Mouse (Mus musculus) limb, embryonic 12.5 days (tissue): ENCODE data around the gene Plaur. TPM values are rescaled to one million over a fixed set of nuclear protein-coding genes. Genes with fewer than 3 reads are reported as not detected.
A peak's percentile ranks its signal among the peaks of the same experiment; 100 is the strongest.

Experiments used
- ATAC-seq: fragments of 200-750 bp; cut with Nextera tagmentation; 2 replicates; pipeline ENCODE4 v1.8.0; 2017; ENCODE audit warnings: low read depth, moderate TSS enrichment; ENCODE audit not compliant: insufficient number of reproducible peaks, insufficient read depth, low FRiP score, low TSS enrichment
- H3K27ac ChIP-seq: fragments of 300-500 bp; sonication (generic); 2 replicates; pipeline ENCODE4 v1.5.1; 2016; ENCODE audit warnings: mild to moderate bottlenecking, moderate library complexity
- H3K27me3 ChIP-seq: fragments of 300-500 bp; sonication (generic); 2 replicates; pipeline ENCODE4 v1.6.1; 2016; ENCODE audit warnings: mild to moderate bottlenecking, moderate library complexity
- H3K36me3 ChIP-seq: fragments of 300-500 bp; sonication (generic); 2 replicates; pipeline ENCODE4 v1.6.1; 2016; ENCODE audit warnings: mild to moderate bottlenecking, moderate library complexity
- H3K4me1 ChIP-seq: fragments of 300-500 bp; sonication (generic); replicated peaks from 2 replicates; pipeline ENCODE4 v1.6.1; 2016
- H3K4me2 ChIP-seq: fragments of 300-500 bp; sonication (generic); 2 replicates; pipeline ENCODE4 v1.6.1; 2016; ENCODE audit warnings: mild to moderate bottlenecking, moderate library complexity
- H3K4me3 ChIP-seq: fragments of 300-500 bp; sonication (generic); replicated peaks from 2 replicates; pipeline ENCODE4 v1.5.1; 2016; ENCODE audit warnings: mild to moderate bottlenecking
- H3K9ac ChIP-seq: fragments of 300-500 bp; sonication (generic); replicated peaks from 2 replicates; pipeline ENCODE4 v1.6.1; 2016; ENCODE audit warnings: mild to moderate bottlenecking, moderate library complexity
- H3K9me3 ChIP-seq: fragments of 300-500 bp; sonication (generic); 2 replicates; pipeline ENCODE4 v1.6.1; 2016; ENCODE audit warnings: mild to moderate bottlenecking, moderate library complexity
- WGBS: fragments of 180-500 bp; shearing (Covaris S2); methylation state at CpG from one replicate; pipeline ENCODE4 v1.1.7; 2016; 5-methylcytosine and 5-hydroxymethylcytosine counted together
- polyA plus RNA-seq: library from polyadenylated mRNA; unstranded; fragments of >200 nt; fragmentation: Nextera tagmentation; extraction: Ambion mirVana; gene quantifications from 2 replicates; pipeline ENCODE4 v1.2.1, GENCODE M21; 2016

The Plaur gene
- polyA plus RNA-seq: 1.8 and 2.6 TPM in 2 replicates

DNA sequence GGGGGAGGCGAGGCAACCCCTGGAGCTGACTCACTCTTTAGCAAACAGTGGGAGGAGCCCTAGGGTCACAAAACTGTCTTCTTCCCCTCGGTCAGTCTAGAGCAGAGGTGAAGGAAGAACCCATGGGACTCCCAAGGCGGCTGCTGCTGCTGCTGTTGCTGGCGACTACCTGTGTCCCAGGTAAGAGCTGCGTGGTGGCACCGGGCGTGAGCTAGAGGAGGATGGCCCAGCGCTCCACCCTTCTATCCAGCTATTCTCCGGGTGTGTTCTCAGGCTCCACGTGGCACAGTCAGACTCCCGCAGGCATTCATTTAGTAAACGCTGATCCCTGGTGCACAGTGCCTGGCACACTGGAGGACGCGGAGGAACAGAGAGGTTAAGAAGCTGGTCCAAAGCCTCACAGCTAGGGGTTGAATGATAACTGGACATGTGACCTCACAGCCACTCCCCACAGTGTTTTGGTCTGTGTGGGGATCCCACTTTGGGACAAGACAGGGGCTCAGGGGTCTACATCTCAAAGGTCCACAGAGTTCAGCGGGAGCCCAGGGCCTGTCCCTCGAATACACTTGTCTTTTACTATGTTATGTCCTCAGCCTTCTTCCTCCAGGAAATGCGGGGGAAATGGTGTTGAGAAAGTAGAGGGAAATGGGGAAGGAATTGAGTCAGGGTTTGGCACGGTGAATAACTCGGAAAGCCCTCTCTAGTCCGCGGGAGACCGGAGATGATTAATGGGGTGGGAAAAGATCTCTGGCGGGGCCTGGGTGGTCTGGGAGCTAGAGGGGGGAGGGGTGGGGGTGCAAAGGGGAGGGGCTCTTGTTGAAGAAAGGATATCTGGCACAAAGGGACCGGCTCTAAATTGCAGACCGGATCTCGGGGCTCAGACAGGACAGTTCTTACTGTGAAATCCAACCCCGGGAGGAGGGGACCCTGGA lies at the start of gene Plaur:
Gene Plaur, plus strand, starts transcription at position 97 of the 932 bp plus-strand sequence.
- H3K4me2 ChIP-seq: peak within 1 kb of the TSS; percentile 44
- peak within 1 kb of the TSS; percentile 11 for H3K4me3 ChIP-seq

DNA sequence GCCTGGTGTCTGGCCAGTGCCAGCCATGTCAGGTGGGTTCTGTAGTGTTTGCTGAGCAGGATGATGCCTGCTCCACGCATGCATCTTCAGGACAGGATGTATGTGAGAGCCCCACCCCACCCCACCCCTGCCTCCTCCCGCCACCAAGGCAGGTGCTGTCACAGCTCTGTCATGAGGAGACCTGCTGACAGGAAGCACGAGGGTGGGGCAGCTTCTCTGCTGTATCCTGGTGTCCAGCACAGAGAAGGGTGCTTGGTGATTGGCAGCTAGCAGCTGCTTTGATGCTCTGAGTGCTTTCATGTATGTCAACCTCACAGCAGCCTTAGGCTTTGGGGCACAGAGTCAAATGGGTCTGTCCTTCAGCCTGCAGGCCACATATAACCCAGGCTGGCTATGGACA lies 48.7 kb upstream of the Plaur start:
- Histone ChIP-seq H3K4me1 (peaks cover 10% of the 10 kb centered on the region), H3K4me3 (no peak overlapping the region), H3K9me3 (no peaks in the 10 kb centered on the region), H3K4me2 (no peak overlapping the region), H3K36me3 (peaks cover 38% of the 10 kb centered on the region), H3K27me3 (no peaks in the 10 kb centered on the region), H3K27ac (no peak overlapping the region), H3K9ac (no peak overlapping the region)
- WGBS: 86% methylated on average over 3 of the region's 3 CpGs
- no peak for ATAC-seq

More for the DNA sequence above, at the start of gene Plaur:
- WGBS: 5% methylated on average over 26 of the region's 27 CpGs
- H3K4me1 ChIP-seq: peaks cover 13% of the 10 kb centered on the region
- no peaks in the 10 kb centered on the region for H3K36me3 ChIP-seq
- H3K9me3 ChIP-seq: no peaks in the 10 kb centered on the region
- no peak within 1 kb of the TSS for H3K27ac ChIP-seq
- no peak for ATAC-seq
- H3K27me3 ChIP-seq: peaks cover 13% of the 10 kb centered on the region
- H3K9ac ChIP-seq: no peak within 1 kb of the TSS

DNA sequence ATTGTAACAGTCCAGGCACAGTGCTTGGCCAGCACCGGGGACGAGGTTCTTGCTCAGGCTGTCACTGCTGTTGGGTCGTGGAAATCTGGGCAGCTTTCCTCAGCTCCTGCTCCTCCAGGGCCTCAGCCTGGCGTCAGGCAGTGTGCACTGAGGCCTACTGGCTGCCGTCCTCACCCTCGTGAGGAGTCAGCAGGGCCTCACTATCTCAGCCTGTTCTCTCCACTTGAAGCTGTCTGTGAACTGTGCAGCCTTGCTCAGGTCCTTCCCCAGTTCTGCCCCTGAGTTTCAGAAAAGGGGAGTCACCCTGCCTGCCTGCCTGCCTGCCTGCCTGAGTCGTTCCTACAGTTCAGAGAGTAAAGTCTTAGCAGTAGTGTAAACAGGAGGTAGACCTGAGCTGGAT lies 47.0 kb upstream of the Plaur start:
- 79% methylated on average over 7 of the region's 7 CpGs for WGBS

DNA sequence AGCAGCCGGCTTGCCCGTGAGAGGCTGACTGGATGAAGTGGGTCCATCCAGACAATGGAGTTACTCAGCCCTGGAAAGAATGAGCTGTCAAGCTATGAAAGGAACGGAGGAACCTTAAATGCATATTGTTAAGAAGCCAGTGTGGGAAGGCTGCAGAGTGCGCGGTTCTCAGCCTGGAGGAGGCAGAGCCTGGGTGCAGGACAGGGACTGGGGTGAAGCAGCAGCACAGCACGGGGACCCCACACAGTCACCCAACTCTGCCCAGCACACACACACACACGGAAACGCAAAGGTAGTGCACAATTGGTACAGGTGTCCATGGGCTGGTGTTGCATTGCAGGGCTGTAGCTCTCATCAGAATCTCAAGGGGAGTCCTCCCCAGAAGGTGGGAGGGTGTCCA lies 42.7 kb upstream of the Plaur start:
- peaks cover 52% of the 10 kb centered on the region for H3K36me3 ChIP-seq
- WGBS: 91% methylated on average over 8 of the region's 8 CpGs
- no peak overlapping the region for H3K27ac ChIP-seq
- no peaks in the 10 kb centered on the region for H3K9me3 ChIP-seq
- H3K9ac ChIP-seq: no peak overlapping the region
- no peak for ATAC-seq
- no peaks in the 10 kb centered on the region for H3K27me3 ChIP-seq
- H3K4me2 ChIP-seq: no peak overlapping the region
- H3K4me3 ChIP-seq: no peak overlapping the region
- H3K4me1 ChIP-seq: peaks cover 10% of the 10 kb centered on the region

More for the DNA sequence above, 47.0 kb upstream of the Plaur start:
- no peak overlapping the region for H3K4me2 ChIP-seq
- no peak for ATAC-seq
- no peaks in the 10 kb centered on the region for H3K27me3 ChIP-seq
- H3K36me3 ChIP-seq: peaks cover 33% of the 10 kb centered on the region; the same call in 1 of the 2 replicates
- H3K27ac ChIP-seq: no peak overlapping the region
- H3K4me3 ChIP-seq: no peak overlapping the region
- peaks cover 10% of the 10 kb centered on the region for H3K4me1 ChIP-seq
- no peaks in the 10 kb centered on the region for H3K9me3 ChIP-seq
- H3K9ac ChIP-seq: no peak overlapping the region

DNA sequence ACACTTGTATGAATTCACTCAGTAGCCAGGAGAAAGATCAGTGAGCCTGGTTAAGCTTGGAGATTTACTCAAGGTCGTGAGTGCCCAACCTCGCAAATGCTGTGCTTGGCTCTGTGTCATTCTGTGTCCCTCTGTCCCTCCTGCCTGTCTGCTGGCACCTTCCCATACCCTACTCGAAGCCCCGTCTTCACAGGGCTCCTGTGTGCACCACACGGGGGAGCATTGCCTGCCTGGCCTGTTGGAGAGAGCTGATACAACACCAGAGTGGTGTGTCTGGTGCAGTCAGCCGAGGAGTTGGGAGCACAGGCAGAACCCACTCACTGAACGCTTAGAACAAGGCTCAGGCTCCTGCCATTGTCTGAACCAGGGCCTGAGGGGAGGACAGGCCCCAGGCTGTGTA lies 40.6 kb upstream of the Plaur start:
- no peak overlapping the region for H3K4me2 ChIP-seq
- H3K27me3 ChIP-seq: no peaks in the 10 kb centered on the region
- H3K4me3 ChIP-seq: no peak overlapping the region
- H3K4me1 ChIP-seq: peaks cover 9% of the 10 kb centered on the region
- H3K36me3 ChIP-seq: peaks cover 42% of the 10 kb centered on the region
- no peak overlapping the region for H3K27ac ChIP-seq
- H3K9ac ChIP-seq: no peak overlapping the region
- WGBS: 82% methylated on average over 7 of the region's 7 CpGs
- H3K9me3 ChIP-seq: no peaks in the 10 kb centered on the region
- ATAC-seq: no peak

DNA sequence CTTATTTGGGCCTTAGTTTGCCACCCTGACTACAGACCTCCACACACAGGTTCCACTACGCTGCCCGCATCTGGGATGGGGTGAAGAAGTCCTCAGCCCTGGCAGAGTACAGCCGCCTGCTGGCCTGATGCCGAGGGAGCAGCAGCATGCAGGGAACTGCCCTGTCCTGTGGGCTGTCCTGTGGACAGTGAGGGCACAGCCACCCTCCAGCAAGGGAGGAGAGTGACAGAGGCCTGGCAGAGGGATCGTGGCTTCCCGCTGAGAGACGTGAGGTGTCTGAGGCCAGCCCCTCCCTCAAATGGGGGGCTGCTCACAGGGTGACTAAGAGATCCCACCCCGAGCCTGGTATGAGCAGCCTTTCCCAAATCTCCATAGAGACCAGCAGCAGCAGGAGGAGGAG lies 40.0 kb upstream of the Plaur start:
- H3K4me3 ChIP-seq: no peak overlapping the region
- no peaks in the 10 kb centered on the region for H3K9me3 ChIP-seq
- H3K4me2 ChIP-seq: no peak overlapping the region
- peaks cover 3% of the 10 kb centered on the region for H3K4me1 ChIP-seq
- H3K27ac ChIP-seq: no peak overlapping the region
- no peaks in the 10 kb centered on the region for H3K27me3 ChIP-seq
- H3K9ac ChIP-seq: no peak overlapping the region
- 74% methylated on average over 8 of the region's 8 CpGs for WGBS
- peaks cover 36% of the 10 kb centered on the region for H3K36me3 ChIP-seq
- ATAC-seq: no peak

DNA sequence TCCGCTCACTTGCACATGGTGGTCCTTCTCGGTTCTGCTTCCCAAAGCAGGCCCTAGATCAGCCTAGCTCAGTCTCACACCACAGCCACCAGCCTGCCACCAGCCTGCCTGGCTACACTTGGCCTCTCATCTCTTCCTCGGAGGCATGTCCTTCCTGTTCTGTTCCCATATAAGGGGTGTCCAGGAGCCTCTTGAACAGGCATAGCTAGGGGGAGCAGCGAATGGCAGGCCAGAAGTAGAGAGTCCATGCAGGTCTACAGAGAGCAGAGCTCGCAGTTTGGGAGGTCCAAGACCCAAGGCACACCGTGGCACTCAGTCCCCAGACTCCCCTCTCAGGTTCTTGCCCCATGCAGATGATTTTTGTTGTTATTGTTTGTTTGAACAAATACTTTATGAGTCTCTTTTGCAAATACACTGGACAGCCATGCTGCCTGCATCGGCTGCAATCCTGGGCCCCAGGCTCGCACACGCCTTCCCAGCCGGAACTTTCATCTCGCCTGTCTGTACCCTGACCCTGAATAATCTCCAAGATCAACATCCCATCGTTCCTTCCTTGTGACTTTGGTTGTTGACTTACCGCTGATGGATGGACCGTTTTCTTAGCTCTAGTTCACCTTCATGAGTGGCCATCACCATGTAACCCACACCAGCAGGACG lies 39.0 kb upstream of the Plaur start:
- ATAC-seq: no peak
- H3K4me3 ChIP-seq: no peak overlapping the region
- H3K4me2 ChIP-seq: no peak overlapping the region
- no peaks in the 10 kb centered on the region for H3K27me3 ChIP-seq
- H3K27ac ChIP-seq: no peak overlapping the region
- H3K36me3 ChIP-seq: peaks cover 33% of the 10 kb centered on the region
- 90% methylated on average over 15 of the region's 15 CpGs for WGBS
- no peaks in the 10 kb centered on the region for H3K4me1 ChIP-seq
- H3K9ac ChIP-seq: no peak overlapping the region
- no peaks in the 10 kb centered on the region for H3K9me3 ChIP-seq

DNA sequence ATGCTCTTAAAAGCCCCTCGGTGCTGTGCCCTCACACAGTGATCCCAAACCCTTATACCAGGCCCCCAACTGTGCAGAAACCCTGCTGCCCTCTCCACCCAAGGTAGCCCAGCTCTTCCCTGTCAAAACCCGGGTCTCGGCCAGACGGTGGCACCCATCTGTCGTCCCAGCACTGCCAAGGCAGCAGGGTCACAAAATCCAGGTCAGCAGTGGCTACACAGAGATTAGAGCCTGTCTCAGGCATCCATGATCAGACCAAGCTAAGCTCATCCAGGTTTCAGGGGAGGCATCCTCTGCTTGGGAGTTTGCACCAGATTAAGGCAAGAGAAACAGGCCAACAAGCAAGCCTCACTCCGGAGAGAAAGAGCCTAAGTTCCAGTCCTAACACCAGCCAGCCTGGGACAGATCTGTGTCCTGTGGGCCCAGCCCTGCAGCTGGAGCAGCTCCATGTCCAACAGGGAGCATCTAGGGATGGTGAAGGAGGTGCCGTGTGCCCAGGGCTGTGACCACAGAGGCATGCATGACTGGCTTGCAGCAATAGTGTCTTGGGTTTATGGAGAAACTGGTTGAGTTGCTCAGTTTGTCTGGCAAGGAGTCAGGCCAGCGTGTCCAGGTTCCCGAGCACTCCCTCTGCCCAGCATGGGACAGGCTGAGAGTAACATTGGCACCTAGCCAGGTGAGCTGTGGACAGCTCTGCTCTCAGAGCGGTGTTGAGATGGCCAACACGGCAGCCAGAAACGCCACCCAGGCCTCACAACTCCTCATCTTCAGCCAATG lies 38.1 kb upstream of the Plaur start:
- Histone ChIP-seq H3K27ac (no peak overlapping the region), H3K27me3 (no peaks in the 10 kb centered on the region), H3K9ac (no peak overlapping the region), H3K9me3 (no peaks in the 10 kb centered on the region), H3K4me2 (no peak overlapping the region), H3K36me3 (peaks cover 33% of the 10 kb centered on the region), H3K4me3 (no peak overlapping the region), H3K4me1 (no peaks in the 10 kb centered on the region)
- ATAC-seq: no peak
- 89% methylated on average over 12 of the region's 12 CpGs for WGBS

DNA sequence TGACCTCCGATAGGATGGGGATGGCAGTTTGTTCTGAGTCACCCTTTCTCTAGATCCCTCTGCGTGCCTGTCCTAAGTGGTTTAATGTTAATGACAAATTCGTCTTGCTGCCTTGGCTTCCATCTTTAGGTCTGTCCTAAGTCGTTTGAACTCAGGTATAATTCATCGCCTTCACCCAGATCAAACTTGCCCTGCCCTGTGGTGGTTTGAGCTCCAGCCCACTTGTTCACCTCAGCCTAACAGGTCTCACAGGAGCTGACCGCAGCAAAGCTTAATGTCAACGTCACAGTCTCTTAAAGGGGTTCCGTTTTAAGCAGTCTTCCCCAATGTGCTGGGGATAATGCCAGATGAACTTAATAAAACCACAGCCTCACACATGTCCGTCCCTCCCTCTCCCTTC lies 36.4 kb upstream of the Plaur start:
- 74% methylated on average over 9 of the region's 9 CpGs for WGBS
- peaks cover 24% of the 10 kb centered on the region for H3K36me3 ChIP-seq
- no peaks in the 10 kb centered on the region for H3K27me3 ChIP-seq
- no peak overlapping the region for H3K9ac ChIP-seq
- no peaks in the 10 kb centered on the region for H3K9me3 ChIP-seq
- no peaks in the 10 kb centered on the region for H3K4me1 ChIP-seq
- no peak overlapping the region for H3K27ac ChIP-seq
- H3K4me3 ChIP-seq: no peak overlapping the region
- no peak for ATAC-seq
- H3K4me2 ChIP-seq: no peak overlapping the region

DNA sequence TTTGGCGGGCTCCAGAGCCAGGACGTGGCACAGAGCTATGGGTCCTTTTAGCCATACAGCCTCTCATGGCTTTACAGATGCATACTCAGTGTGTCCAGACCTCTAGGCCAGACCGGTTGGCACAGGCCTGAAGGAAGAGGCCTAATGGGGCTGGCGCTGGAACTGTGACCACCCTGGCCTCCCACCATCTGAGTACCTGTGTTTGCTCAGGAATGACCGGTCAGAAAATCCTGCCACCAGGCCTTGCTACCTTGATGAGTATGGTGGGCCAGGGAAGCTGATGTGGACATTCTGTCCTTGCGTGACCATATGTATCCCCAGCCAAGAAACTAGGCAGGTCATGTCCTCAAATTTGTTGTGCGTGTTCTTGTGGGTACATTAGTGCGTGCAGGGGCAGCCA lies 35.1 kb upstream of the Plaur start:
- Histone ChIP-seq H3K4me2 (no peak overlapping the region), H3K36me3 (peaks cover 14% of the 10 kb centered on the region; the same call in 1 of the 2 replicates), H3K27me3 (peaks cover 11% of the 10 kb centered on the region), H3K4me3 (no peak overlapping the region), H3K9me3 (no peaks in the 10 kb centered on the region), H3K27ac (no peak overlapping the region), H3K9ac (no peak overlapping the region), H3K4me1 (no peaks in the 10 kb centered on the region)
- WGBS: 94% methylated on average over 8 of the region's 8 CpGs
- ATAC-seq: no peak

DNA sequence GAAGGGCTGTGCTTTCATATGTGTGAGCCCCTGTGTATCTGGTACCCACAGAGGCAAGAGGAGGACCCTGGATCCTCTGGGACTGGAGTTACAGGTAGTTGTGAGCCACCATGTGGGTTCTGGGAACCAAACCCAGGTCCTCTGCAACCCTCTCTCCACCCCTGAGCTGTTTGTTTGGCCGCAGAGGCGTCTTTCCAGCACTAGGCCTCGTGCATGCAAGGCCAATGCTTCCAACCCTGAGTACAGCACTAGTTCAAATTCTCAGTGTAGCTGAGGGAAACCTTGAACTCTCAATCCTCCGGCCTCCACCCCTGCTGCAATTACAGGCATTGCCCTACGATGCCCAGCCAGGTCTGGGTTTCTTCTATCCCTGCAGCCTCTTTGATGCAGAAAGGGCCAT lies 33.6 kb upstream of the Plaur start:
- no peak overlapping the region for H3K9ac ChIP-seq
- no peaks in the 10 kb centered on the region for H3K36me3 ChIP-seq
- H3K4me3 ChIP-seq: no peak overlapping the region
- 81% methylated on average over 5 of the region's 5 CpGs for WGBS
- no peak for ATAC-seq
- H3K27ac ChIP-seq: no peak overlapping the region
- no peaks in the 10 kb centered on the region for H3K4me1 ChIP-seq
- H3K27me3 ChIP-seq: peaks cover 27% of the 10 kb centered on the region
- H3K9me3 ChIP-seq: peaks cover 5% of the 10 kb centered on the region; the same call in 1 of the 2 replicates
- H3K4me2 ChIP-seq: no peak overlapping the region
